Mouse (Mus musculus) olfactory bulb, adult 2 months (tissue): ENCODE results near the gene Tmem248.

Experiments
- CTCF ChIP-seq: fragments of 200-500 bp; IDR thresholded peaks from 2 replicates; pipeline ENCODE4 v1.5.1; 2012; ENCODE audit warnings: low read depth, mild to moderate bottlenecking, low read length, moderate library complexity; ENCODE audit not compliant: insufficient read depth
- POLR2A ChIP-seq: fragments of 200-500 bp; IDR thresholded peaks from 2 replicates; pipeline ENCODE4 v1.6.1; 2012; ENCODE audit warnings: mild to moderate bottlenecking, low read depth, low read length, moderate library complexity; ENCODE audit not compliant: insufficient read depth

DNA sequence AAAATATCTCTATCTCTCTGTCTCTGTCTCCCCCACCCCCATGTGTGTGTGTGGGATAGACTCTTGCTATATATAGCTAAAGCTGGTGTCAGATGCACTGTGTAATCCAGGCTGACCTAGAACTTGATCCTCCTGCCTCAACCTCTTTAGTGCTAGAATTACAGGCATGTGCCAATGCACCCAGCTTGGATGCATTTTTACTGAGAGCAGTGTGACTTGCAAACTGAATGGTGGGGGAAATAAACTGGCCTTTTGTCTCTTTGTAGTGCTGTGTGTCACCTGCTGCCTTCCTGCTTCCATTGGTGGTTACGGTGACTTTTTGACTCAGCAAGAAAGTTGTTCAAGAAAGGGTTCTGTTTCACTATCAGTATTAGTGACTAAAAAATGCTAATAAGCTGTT is 20.6 kb upstream of the Tmem248 start:
- no peak for TF ChIP-seq CTCF
- no peak for TF ChIP-seq POLR2A
